Mouse (Mus musculus): ENCODE measurements around the gene Mdga1. TPM values are rescaled to one million over a fixed set of nuclear protein-coding genes. Genes with fewer than 3 reads are reported as not detected.

Mdga1 gene
- total RNA-seq, 2 experiments from 2014 or later: 16.0 to 22.2 TPM

DNA sequence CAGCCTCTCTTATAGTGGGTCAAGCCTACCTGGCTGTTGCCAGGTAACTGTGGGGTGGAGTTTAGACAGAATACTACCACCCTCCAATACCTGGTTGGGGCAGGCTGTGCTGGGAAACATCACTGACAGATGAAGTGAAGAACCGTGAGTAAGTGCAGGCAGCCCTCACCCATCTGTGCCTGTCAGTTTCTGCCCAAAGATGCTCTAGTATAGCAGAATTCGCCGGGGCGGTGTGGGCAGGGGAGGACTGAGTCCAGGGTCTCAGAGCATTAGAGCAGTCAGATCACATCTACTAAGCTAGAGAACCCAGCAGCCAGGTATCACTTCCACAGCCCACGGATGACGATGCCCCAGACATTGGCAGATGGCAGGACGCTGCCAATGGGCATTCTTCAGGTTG, 15.0 kb upstream of the Mdga1 start:
- intact Hi-C loops (cut with DNase I): no loop called here
- no peak for DNase-seq

DNA sequence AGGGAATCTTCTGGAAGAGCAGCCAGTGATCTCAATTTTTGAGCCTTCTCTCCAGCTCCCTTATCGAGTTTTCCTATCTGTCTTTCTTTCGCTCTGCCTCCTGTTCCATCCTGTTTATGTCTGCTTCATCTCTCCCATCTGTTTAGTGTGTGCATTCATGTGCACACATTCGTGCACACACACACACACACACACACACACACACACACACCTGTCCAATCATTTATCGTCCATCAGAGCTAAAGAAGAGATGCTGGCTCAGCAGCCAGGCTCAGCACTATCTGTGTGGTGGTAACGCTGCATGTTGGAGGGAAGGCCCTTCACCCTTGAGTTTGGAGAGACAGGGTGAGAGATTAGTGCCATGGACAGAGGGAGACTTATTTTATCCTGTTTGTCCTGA, 13.3 kb upstream of the Mdga1 start:
- DNase-seq: no peak
- intact Hi-C loops (cut with DNase I): no loop called here

DNA sequence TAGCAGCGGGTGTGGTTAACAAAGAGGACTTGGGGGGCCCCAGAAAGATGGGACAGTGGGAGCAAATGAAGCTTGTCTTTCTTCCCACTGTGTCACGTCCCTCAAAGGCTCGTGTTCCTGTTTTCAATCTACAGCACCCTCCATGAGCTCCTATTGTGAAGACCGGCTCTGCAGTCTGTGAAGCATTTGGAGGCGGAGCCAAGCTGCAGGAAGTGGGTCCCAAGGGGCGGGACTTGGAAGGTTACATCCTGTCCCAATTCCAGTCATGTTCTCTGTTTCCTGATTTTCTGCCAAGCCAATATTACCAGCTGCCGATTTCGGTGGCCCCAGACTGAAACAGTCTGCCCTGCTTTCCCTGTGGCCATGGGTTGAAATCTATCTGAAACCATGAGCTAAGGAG, 11.7 kb upstream of the Mdga1 start:
- intact Hi-C loops (cut with DNase I): no loop called here
- DNase-seq: no peak

DNA sequence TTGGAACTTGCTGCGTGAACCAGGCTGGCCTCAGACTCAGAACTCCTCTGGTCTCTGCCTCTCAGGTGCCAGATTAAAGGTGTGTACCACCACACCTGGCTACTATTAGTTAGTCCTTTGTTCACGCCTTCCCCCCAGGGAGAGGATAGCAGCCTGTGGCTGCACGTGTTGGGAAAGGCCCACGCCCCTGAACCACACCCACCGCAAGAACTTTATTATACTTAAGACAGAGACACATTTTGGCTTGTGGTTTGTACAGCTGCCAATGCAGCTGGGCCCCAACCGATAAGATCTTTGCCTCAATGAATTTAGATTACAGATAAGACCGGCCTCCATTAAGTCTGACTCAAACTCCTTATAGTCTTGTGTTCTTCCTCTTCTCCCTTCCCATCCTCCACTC, 10.0 kb upstream of the Mdga1 start:
- no peak for DNase-seq
- intact Hi-C loops (cut with DNase I): loop anchor here (10.0 kb wide), 3 partner anchors 275 to 615 kb away; no protein-coding TSS in a partner anchor

DNA sequence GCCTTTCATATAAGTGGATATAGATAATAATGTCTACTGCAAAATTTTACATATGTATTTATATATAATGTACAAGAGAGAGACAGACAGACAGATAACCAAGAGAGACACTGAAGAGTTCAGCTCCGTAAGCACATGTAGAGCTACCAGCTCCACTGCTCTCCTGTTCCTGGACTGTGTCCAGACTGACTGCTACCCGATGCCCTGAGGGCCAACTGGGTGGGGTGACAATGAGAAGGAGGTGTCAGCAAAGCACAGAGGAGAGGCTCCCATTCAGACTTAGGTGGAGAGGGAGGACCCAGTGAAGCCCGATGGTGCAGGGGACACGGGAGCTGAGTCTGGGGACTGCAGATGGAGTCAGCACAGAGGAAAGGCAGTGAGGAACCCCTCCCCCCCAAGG, 9.1 kb upstream of the Mdga1 start:
- intact Hi-C loops (cut with DNase I): loop anchor here (10.0 kb wide), 3 partner anchors 276 to 616 kb away; no protein-coding TSS in a partner anchor
- DNase-seq: peak in 1 of 2 experiments; percentile 33

DNA sequence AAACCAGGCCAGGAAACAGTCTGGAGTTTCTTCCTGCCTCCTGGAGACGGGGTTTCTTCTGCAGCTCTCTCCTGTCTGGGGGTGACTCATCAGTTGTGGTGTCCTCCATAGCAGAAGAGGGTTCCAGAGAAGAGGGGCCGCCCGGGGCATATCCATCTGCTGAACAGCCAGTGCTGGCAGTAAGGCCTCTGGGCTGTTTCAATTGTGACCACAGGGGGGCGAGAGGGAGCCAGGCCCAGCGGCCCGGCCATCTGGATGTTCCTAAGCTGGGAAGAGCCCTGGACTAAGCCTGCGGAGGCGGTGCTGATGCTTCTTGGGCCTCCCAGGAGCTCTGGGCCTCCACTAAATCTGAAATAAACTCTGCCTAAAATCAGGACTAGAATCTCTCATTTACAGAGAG, 5.8 kb upstream of the Mdga1 start:
- DNase-seq: peak; percentile 91 to 96
- intact Hi-C loops (cut with DNase I): loop anchor here (2.0 to 10.0 kb wide), 8 partner anchors 27 to 619 kb away; no protein-coding TSS in a partner anchor

DNA sequence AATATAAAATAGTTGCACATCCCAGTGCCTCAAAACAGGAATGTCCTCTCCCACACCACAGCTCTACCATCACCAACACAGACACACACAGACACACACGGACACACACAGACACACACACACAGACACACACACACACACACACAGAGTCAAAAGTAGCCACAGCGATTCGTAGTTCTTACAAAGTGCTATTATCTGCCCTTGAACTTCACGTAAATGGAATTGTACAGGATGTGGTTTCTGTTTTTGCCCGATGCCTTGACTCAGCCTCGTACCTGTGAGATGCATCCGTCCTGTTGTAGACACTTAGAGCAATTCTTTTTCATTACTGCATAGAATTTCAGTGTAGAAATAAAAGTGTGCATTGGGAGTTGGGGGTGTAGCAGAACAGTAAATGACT, 3.3 kb upstream of the Mdga1 start:
- DNase-seq: no peak
- intact Hi-C loops (cut with DNase I): loop anchor here (10.0 kb wide), 3 partner anchors 282 to 622 kb away; no protein-coding TSS in a partner anchor

DNA sequence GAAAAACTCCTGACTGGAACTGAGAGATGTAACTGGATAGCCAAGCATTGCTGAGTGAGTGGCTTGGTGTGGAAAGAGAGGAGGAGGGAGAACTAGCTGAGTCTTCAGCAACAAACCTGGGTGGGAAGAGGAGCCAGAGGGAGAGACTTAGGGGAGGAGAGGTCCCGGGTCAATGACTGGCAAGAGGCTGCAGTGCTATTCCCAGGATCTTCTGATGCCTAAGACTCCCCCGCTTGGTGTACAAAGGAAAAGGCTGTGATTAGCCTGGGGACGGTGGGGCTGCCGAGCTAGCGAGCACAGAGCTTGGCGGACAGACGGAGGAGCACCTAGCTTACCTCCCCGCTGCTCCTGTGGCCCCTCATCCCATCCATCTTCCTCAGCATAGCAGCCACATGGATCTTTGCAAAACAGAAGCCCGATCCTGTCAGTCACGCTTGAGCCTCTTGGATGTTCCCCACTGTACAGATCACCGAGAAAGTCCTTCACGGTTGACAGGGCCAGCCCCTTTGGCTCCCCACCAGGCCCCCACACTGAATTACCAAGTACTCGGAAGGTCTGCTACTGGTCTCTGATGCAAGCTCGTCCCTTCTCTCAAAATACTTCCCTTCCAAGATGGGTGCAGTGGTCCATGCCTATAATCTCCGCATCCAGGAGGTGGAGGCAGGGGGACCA, 2.0 kb upstream of the Mdga1 start:
- no peak for DNase-seq
- intact Hi-C loops (cut with DNase I): loop anchor here (10.0 kb wide), 3 partner anchors 283 to 623 kb away; no protein-coding TSS in a partner anchor

DNA sequence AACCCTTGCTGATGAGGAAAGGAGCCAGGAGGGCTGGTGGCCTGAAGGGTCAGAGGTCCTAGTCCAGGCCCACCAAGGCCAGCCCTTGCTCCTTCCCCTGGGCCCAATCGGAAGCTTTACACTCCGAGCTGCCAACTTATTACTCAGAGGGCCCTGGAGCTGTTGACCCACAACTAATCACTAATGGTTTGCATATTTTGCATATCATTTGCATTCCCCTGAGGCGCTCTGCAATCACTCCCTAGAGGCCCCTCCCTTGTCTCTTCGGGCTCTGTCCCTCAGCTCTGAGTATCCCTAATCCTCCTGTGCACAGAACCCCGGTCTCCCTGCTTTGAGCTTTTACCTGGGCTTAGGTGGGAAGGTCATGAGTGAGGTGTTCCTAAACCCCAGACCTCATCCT, 4.4 kb downstream of the Mdga1 start:
- intact Hi-C loops (cut with DNase I): no loop called here
- DNase-seq: no peak

DNA sequence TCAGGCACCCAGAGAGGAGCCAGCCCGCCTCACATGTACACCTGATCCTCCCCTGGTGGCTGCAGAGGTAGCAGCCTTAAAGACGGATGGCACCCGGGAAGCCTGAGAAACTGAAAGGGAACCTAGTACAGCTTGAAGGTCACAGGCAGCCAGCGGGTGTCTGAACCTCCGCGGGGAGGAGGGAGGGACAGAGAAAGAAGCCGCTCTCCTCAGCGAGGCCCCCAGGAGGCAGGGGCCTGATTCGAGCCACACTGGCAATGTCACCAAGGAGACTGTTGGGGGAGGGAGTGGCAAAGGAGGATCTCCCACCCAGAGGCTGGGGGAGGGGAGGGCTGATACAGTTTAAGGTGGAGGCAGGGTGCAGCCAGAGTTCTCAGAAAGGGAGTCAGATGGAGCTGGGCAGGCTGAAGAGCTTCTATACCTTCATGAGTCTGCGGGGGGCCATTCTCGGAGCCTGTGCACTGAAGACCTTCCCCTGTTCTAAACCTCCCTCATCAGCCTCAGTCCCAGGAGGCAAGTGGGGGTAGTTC, 6.1 kb downstream of the Mdga1 start:
- intact Hi-C loops (cut with DNase I): no loop called here
- DNase-seq: peak; percentile 9 to 15

DNA sequence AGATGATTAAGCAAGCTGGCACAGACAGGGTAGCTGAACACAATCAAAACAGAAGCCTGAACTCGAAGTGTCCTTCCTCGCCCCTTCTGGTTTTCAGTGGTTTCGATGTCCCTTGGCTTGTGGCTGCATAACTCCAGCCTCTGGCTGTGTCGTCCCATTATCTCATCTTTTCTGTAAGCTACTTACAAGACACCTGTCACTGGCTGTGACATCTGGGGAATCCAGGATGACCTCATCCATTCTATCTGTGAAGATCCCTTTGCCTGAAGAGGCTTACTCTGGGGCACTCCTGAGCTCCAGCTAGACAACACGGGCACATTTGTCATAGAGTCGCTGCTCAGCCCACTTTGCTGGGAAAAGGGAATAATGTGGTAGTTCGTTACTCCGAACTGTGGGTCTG, 14.0 kb downstream of the Mdga1 start:
- no peak for DNase-seq
- intact Hi-C loops (cut with DNase I): no loop called here

DNA sequence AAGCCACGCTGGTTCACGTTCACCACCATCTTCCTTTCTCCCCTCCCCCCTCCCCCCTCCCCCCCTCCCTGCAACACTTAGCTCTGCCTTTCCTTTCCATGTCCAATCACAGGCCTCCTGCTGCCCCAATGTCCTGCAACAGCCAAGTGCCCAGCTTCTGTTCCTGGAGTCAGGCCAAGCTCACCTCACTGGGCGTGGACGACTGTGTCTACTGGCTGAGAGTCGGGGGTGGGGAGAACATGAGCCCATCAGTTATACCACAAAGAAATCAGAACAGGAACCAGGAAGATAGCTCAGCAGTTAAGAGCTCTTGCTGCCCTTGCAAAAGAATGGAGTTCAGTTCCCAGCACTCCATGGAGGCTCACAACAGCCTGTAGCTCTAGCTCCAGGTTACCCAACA, 15.6 kb downstream of the Mdga1 start:
- DNase-seq: no peak
- intact Hi-C loops (cut with DNase I): no loop called here

DNA sequence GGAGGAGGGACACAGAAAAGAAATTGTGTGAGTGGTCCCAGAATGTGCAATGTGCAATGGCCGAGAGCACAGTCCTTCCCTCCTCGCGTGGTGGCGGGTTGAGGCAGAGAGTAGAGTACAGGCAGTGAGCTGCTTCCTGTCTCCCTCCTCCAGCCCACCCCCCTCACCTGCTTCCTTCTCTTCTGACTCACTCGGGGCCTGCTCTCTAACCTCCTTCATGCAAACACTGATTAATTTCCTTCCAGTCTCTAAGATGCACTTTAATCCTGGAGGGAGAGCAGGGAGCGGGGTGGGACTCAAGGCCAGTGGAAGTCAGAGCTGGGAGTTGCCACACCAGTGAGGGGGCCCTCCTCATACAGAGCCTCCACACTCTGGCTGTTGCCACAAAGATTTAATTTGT, 18.8 kb downstream of the Mdga1 start:
- intact Hi-C loops (cut with DNase I): no loop called here
- DNase-seq: no peak

DNA sequence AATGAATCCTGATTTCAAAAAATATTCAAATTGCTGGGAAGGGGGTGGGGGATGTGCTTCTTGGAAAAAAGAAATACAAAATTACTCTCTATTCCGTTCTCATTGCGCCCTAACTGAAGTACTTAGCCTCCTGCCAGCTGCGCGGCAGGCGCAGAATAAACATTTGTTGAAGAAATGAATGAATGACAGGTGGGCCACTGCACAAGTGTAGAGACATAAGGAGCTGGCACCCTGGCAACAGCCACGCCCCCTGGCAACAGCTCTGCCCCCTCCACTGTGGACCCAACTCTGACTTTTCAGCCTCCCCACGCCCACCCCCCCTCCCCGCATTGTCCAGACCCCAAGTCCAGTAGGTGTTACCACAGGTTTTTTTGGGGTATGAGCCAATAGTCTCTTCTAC, 19.3 kb downstream of the Mdga1 start:
- intact Hi-C loops (cut with DNase I): no loop called here
- DNase-seq: no peak

DNA sequence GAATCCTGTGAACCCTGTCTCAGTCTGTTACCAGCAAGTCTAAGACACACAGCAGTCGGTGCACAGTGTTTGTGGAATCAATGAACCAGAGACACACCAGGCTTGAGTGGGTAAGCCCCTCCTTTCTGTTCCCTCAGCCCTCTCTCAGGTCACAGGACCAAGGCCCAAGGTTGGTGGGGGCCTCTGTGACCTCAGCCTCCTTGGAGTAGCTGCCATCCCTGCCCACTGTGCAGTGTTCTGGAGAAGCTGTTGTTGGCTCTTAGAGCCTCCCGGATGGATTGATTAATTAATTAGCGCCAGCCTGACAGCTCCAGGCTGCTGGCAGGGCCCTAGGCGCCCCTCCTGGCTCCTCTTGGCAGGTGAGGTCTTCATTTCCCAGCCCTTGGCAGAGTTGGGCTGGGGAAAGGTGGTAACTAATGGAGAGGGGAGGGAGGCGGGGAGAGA, 22.6 kb downstream of the Mdga1 start:
- intact Hi-C loops (cut with DNase I): no loop called here
- no peak for DNase-seq

DNA sequence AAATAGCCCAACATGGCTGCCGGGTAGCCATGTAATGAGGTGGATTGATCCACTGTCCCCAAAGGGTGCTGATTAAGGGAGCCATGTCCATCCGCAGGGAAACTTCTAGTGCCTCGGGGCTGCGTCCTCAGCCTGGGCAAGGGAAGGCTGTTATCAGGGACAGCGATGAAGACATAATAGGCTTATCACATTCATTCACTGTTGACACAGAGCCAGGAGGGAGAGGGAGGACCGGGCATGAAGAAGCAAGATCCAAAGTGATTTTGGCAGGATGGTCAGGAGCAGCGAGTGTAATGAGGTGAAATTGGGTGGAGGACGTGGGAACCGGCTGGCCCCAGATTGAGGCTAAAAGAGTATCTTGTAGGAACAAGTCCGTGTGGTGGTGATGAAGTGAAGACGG, 25.5 kb downstream of the Mdga1 start:
- DNase-seq: no peak
- intact Hi-C loops (cut with DNase I): no loop called here

DNA sequence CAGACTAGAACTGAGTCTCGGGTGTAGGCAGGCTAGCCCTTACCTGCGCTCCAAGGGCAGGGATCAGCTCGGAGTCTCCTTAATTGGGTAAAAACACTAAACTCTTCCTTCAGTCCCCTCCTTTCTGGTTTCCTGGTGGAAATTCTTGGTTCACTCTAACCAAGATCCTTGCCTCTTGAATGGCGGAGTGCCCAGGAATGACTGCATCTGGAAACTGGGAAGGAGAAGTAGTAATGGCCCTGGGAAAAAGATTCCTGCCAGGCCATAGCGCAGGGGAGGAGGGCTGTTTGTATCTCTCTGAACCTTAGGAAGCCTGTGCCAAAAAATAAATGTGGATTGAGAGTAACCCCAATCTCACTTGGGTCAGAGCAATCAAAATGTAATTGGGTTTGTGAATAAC, 30.9 kb downstream of the Mdga1 start:
- peak in 1 of 2 experiments; percentile 52 for DNase-seq
- intact Hi-C loops (cut with DNase I): no loop called here

DNA sequence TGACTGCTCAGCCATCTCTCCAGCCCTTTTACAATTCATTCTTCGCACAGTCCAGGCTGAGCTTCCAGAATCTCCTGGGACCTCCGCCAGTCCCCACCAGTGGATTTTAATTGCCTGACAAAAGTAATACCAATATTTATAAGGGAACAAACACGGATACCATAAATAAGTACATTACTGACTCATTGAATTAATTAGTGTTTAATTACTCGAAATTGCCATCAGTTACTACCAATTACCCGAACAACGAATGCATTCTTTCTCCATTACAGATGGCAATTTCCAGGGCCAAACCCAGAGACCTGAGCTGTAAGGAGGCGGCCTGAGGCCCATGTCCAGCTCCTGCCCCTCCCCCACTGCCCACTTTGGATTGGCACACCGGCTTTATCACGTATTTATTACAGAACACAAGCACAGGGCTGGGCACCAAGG, 32.5 kb downstream of the Mdga1 start:
- no peak for DNase-seq
- intact Hi-C loops (cut with DNase I): no loop called here

DNA sequence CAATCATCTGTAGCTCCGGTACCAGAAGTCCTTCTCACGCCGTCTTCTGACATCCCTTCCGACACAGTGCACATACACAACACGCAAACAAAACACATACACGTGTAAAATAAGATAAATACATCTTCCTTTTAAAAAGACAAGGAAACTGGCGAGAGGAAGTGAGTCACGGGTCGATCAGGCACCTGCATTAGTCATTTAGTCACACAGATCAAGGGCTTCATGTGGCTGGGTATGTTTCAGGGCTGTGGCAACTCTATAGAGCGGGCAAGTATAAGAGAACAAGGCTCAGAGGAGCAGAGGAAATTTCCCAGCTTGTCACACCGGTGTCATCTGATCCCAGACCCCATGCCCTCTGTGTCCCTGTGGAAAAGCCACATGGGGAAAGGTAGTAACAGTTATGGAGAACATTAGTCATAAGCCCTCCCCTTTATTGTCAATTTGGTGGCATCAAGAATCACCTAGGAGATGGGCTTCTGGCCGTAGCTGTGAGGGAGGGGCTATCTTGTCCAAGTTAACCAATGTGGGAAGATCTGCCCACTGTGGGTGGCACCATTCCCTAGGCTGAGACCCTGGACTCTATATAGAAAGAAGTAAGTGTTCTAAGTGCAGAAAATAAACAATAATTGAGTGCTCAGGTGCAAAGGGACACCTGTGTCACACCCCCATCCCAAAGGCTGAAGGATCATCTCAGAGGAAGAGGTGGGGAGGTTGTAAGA, 35.6 kb downstream of the Mdga1 start:
- DNase-seq: no peak
- intact Hi-C loops (cut with DNase I): no loop called here

DNA sequence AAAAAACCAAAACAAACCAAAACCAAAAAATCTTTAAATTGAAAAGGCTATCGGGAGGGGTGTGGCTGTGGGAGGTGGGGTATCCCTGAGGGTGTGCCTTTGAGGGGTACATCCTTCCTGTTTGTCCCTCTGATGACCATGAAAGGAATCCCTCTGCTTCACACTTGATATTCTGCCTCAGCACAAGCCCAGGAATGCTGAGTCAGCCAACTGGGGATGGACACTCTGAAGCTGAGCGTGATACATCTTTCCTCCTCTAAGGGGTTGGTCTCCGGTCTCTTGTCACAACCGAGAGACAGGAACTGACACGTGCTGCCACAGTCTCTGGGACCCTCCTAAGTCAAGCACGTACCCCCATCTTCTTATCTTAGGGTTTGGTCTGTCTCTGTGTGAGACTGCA, 37.1 kb downstream of the Mdga1 start:
- intact Hi-C loops (cut with DNase I): no loop called here
- DNase-seq: no peak

DNA sequence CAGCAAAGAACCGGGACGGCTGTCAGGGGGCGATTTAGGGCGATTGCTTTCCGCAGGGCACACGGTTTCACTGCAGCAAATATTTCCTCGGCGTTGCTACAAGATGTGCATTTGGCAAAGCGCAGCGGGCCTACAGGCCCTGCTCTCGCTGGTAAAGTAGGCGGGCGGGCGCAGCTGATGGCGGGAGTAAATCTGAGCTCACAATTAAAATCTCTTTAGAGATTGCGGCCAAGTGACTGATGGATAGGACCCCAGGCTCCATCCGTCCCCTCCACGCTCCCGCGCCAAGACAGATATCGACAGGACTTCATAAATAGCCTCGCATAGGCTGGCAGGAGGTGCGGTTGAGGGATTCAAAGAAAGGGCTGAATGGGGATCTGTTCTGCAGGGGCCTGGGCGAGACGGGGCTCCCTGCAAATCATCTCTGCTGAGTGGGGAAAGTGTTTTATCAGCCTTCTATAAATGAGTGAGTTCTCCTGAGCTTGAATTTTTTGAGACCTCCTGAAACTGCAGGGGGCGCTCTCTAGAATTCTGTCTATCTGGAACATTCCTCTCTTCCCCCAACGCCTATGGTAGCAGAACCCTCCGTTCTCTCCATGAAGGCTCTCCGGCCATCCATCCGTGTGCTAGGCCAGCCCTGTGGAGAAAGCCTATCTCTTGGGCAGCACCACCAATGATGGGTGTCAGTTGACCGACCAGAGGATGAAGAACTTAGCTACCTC, 38.5 kb downstream of the Mdga1 start:
- intact Hi-C loops (cut with DNase I): no loop called here
- DNase-seq: no peak

All from heart, postnatal 14 days (tissue).